Mouse (Mus musculus) urinary bladder, postnatal 14 days (tissue): Measurements from ENCODE around the gene Lrrc4.

ENCODE experiments used
- DNase-seq: peaks from one replicate; pipeline ENCODE4 v3.0.0; 2021; ENCODE audit warnings: low spot score

The Lrrc4 gene

DNA sequence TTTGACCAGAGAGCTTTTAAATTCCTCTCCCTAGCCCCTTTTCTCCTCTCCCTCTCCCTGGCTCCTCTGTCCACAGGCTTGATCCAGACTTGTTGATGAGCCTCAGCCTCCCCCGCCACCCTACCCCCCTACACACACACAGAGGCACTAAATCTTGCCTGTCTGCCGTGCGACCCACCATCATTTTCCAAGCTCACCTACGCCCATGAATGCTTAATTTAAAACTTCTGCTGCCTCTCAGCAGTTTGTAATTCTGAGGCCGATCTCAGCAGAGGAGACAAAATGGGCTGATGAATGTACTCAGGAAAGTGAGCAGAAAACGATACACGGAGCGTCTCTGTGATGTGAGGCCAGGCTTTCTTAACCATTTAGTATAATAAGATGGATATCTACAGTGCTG is 23.1 kb upstream of the Lrrc4 start:
- DNase-seq, result no peak

DNA sequence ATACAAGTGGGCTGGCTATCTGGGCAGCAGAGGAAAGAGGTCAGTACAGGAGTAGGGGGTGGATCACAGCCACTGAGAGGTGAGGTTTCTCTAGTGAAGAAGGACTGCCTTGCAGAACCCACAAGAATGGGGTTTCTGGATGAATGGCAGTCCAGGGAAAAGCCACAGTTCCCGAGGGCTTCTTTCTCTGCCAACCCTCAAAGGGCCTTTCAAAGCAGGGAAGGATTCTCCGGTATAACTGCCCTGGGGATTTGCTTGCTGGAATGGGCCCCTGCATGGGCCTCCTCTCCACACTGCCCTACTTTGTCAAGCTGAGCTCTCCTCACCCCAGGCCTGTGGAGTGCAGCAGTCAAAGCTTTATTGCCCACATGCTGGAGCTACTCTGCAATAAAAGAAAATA is 22.1 kb upstream of the Lrrc4 start:
- no peak for DNase-seq

GRCm38 (mm10) chr6:28853164-28853563 is 21.6 kb upstream of the Lrrc4 start:
- DNase-seq, result no peak

DNA sequence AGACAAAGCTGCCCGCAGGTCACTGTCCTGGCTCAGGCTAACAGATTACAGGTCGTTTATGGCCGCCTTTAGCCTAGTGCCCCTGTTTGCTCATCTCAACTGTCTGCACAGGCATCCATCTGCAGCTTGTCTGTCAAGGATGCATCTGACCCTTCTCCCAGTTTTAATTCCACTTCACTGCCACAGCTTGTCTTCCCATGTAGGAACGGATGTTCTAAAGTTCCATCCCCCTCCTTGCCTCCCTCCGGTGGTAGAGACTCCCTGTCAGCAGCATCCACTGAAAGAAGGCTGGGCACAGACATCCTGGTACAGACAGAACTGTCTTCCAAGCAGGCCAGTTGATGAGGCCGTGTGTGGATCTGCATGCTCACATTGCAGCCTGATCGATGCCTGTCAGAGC is 20.8 kb upstream of the Lrrc4 start:
- DNase-seq, result no peak

- DNase-seq, result no peak
Measured at GRCm38 (mm10) chr6:28850326-28850900, 18.9 kb upstream of the Lrrc4 start.

- no peak for DNase-seq
Measured at GRCm38 (mm10) chr6:28849317-28849716, 17.8 kb upstream of the Lrrc4 start.

GRCm38 (mm10) chr6:28848891-28849290 is 17.3 kb upstream of the Lrrc4 start:
- no peak for DNase-seq

GRCm38 (mm10) chr6:28848285-28848794 is 16.8 kb upstream of the Lrrc4 start:
- no peak for DNase-seq

DNA sequence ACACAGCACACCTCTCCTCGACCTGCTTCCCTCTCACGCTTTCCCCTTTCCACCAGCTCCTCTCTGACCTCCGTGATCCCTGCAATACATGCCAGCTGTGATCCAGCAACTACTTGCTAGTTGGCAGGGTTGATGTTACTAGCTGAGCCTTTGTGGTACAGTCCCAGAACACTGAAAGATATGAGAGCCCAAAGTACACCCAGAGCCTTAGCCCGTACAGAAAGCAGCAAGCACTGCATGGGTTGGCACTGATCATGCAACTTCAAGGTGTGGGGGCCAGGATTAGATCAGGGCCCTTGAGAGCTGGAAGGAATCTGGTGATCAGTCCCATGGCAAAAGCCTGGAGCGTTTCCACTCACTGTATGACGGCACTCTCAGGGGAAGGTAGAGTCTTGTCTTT is 16.1 kb upstream of the Lrrc4 start:
- DNase-seq, result no peak

GRCm38 (mm10) chr6:28845610-28846009 is 14.1 kb upstream of the Lrrc4 start:
- no peak for DNase-seq

- DNase-seq, result no peak
Measured at GRCm38 (mm10) chr6:28842375-28843276, 11.1 kb upstream of the Lrrc4 start.

- DNase-seq, result no peak
Measured at GRCm38 (mm10) chr6:28841569-28841968, 10.0 kb upstream of the Lrrc4 start.

DNA sequence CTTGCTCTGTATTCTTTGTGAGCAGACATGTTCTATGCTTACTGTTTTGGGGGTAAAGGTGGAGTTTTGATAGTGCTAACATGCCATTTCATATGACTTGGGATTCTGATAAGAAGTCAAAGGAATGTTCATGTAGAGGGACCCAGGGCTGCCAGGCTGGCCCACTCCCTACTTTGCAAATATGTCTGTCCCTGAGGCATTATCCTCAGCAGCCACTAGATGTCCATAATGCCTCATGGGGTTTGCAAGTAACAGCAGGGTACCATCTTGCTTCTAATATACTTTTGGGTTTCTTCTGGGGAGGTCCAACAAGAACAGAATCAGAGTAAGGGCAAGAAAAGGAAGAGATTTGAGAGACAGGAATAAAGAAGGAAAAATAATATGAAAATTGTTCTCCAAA is 5.1 kb upstream of the Lrrc4 start:
- DNase-seq, result no peak

DNA sequence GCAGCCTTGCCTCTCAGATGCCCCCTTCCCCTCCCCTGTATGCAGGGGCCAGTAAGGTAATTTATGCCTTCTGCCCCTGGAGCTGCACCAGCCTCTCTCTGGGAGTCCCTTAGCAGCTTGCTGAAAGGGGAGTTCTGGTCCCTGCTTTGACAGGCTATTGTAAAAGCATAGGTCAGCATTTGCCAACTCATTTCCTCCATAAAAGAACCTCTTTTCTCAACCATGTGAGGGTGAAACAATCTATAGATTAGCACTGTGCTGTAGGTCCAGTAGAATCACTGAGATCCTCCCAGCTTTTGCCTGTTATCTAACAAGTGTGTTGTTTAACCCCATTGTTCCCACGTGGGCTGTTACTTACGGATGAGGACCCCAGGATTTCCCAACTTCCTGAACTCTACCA is 2.5 kb upstream of the Lrrc4 start:
- DNase-seq, result no peak

DNA sequence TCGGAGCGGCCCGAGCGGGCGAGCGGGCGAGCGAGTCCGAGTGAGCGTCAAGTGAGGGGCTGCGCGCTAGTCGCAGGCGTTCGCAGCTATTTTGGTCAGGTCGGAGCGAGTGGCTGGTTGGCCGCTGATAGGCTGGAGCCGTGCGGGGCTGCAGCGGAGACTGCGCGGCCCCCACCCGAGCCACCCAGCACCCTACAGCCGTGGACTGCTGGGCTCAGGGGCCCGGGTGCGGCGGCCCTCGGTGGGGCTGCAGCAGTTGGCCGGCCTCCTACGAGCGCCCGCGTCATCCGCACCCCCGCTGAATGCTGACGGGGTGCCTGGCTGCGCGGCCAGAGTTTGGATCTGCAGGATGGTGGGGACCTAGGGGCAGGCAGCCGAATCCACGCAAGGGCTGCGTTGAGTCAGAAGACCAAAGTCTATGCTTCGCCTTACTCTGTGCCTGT is 1.9 kb upstream of the Lrrc4 start:
- DNase-seq, result no peak

DNA sequence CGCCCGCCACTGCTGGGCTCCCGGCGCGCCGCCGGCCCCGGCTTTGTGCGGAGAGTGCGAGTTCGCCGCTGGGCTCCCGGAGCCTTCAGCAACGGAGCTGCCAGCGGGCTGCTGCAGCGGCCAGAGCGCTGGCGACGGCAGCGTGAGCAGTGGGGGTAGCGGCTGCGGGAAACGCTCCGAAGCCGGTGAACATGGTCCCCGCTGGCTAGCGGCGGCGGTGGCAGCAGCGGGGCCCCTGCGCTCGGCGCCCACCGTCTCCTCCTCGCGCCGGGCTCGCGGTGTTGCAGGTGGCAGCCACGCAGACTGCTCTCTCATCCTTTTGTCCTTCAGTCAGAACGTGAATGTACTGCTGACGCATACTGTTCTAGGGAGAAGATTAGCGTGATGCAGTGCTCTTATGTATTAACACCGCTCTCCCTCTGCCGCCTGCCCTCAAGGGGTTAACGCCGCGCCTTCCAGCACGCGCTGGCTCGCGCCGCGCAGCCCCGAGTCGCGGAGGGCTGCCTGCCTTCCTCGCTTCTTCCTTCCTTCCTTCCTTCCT is 1.3 kb upstream of the Lrrc4 start:
- peak; percentile 35 for DNase-seq

GRCm38 (mm10) chr6:28831854-28832750 is 555 bp upstream of the Lrrc4 start:
- peak; percentile 28 for DNase-seq

DNA sequence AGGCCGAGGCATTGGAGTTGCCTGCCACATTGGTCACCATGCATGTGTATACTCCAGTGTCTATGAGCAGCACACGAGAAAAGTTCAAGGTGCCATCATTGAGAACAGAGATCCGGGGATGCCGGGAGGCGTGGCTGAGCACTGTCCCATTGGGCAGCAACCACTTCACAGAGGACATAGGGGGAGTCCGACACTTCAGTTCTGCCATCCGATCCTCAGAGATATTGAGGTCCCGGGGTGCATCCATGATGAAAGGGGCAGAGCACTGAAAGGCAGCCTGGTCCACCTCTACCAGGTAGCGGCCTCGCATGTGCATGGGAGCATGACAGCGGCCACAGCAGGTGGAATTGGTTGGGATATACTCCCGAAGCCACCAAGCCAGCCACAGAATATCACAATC is 1.2 kb downstream of the Lrrc4 start:
- no peak for DNase-seq

DNA sequence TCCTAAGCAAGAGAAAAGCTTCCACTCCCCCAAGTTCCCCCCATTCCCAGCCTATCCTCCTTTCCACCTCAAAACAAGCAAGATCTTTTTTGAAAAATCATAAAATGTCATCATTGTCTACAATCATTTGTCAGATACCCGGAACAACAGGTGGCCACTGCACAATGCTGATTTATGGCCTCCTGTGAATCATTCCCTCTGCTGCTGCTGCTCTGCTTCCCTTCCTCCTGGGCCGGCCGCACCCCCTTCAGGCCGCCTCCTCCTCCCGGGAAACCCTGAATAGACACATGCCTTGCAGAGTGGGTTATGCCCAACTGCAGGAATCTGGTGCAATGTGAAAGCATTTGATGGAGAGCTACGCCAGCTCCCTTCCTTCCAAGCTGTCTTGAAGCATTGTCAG is 3.0 kb downstream of the Lrrc4 start:
- no peak for DNase-seq

DNA sequence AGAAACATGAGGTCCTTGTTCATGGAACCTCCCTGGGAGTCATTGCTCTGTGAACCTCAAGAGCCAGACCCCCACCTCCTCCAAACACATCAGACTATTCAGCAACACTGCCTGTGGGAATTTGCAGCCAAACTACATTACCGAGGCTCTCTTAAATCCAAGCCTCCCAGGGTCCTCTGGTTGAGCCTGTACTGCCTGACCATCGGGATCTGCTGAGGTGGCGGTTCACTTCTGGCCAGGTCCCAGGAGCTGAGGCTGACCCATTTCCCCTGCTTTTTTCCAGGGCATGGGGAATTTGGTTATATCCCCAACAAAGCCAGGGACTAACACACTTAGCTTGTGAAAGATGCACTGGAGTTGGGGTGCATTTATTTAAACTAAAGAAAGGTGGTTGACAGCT is 4.0 kb downstream of the Lrrc4 start:
- DNase-seq, result no peak

GRCm38 (mm10) chr6:28826689-28827389 is 4.7 kb downstream of the Lrrc4 start:
- DNase-seq, result no peak

DNA sequence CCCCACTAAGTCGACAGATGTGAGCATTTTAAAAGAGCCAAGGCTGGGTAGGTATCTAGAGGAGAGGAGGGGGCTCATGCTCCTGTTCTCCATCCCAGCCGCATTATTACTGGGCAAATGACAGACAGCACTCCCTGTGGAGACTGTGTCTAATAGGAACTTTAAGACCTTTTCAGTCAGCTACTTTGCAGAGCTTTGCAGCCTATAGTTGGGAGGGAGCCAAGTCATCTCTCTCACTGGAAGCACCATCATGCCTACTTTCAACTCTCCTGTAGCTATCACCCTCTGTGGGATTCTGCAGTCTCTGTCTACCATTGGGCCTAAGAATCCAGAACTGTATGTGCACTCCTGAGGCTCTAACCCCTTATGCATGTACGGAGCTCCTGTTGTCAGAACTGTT is 5.7 kb downstream of the Lrrc4 start:
- DNase-seq, result no peak
